Mouse (Mus musculus) liver, embryonic 14.5 days (tissue): Measurements from ENCODE around the gene Ophn1. TPM values are rescaled to one million over a fixed set of nuclear protein-coding genes. Genes with fewer than 3 reads are reported as not detected.

Source experiments
- ATAC-seq: fragments of 200-750 bp; cut with Nextera tagmentation; 2 replicates; pipeline ENCODE4 v1.8.0; 2017; ENCODE audit warnings: moderate number of reproducible peaks, mild to moderate bottlenecking, moderate library complexity; ENCODE audit not compliant: insufficient read depth
- DNase-seq, 3 experiments: peaks; one replicate each; pipeline ENCODE4 v3.0.0-alpha.2; 2012 to 2013; ENCODE audit warnings: low read depth in 3 of 3, low spot score in 3 of 3
- H3K27ac ChIP-seq: fragments of 300-500 bp; sonication (generic); 2 replicates; pipeline ENCODE4 v1.5.1; 2014; ENCODE audit warnings: moderate library complexity, mild to moderate bottlenecking, control low read depth, inconsistent platforms
- H3K27me3 ChIP-seq: fragments of 300-500 bp; sonication (generic); 2 replicates; pipeline ENCODE4 v1.6.1; 2014; ENCODE audit warnings: mild to moderate bottlenecking, low read length, moderate library complexity; ENCODE audit not compliant: control insufficient read depth, insufficient read depth
- H3K36me3 ChIP-seq: fragments of 300-500 bp; sonication (generic); replicated peaks from 2 replicates; pipeline ENCODE4 v1.6.1; 2014; ENCODE audit warnings: low read depth; ENCODE audit not compliant: control insufficient read depth, insufficient read depth
- H3K4me1 ChIP-seq, 2 experiments: fragments of 200-500 bp in 1 of 2; fragments of 300-500 bp in 1 of 2; sonication (generic) in 1 of 2; replicated peaks; 2 replicates each; pipeline ENCODE4 v1.6.1; 2012 to 2014; ENCODE audit warnings: antibody characterized with exemption in 1 of 2, inconsistent platforms in 1 of 2, low read length in 1 of 2; ENCODE audit not compliant: control insufficient read depth in 2 of 2, insufficient read depth in 2 of 2
- H3K4me2 ChIP-seq: fragments of 300-500 bp; sonication (generic); 2 replicates; pipeline ENCODE4 v1.6.1; 2014; ENCODE audit warnings: low read depth, mild to moderate bottlenecking, control low read depth, moderate library complexity
- H3K4me3 ChIP-seq, 2 experiments: fragments of 200-500 bp in 1 of 2; fragments of 300-500 bp in 1 of 2; sonication (generic) in 1 of 2; 2 replicates each; pipeline ENCODE4 v1.5.1; 2012 to 2014; ENCODE audit warnings: low read depth in 2 of 2, low read length in 2 of 2, mild to moderate bottlenecking in 2 of 2, control low read depth in 1 of 2, inconsistent platforms in 1 of 2, moderate library complexity in 1 of 2; ENCODE audit not compliant: insufficient read depth in 1 of 2
- H3K9ac ChIP-seq: fragments of 300-500 bp; sonication (generic); replicated peaks from 2 replicates; pipeline ENCODE4 v1.6.1; 2014; ENCODE audit warnings: mild to moderate bottlenecking, control low read depth, moderate library complexity
- H3K9me3 ChIP-seq: fragments of 300-500 bp; sonication (generic); 2 replicates; pipeline ENCODE4 v1.6.1; 2016; ENCODE audit warnings: low read length, mixed read lengths; ENCODE audit not compliant: control insufficient read depth
- CTCF ChIP-seq: IDR thresholded peaks from 2 replicates; pipeline ENCODE4 v1.5.1; 2016; ENCODE audit warnings: antibody characterized with exemption, low read depth, control low read depth
- EP300 ChIP-seq: IDR thresholded peaks from 2 replicates; pipeline ENCODE4 v1.6.1; 2016; ENCODE audit warnings: antibody characterized with exemption, low read depth
- WGBS: fragments of 180-500 bp; shearing (Covaris S2); extraction: QIAGEN DNeasy Blood & Tissue Kit; methylation state at CpG from one replicate; pipeline ENCODE4 v1.1.7; 2014; ENCODE audit not compliant: insufficient replicate concordance; 5-methylcytosine and 5-hydroxymethylcytosine counted together
- polyA plus RNA-seq, 2 experiments: library from polyadenylated mRNA; depleted of rRNA in 1 of 2; stranded (reverse) in 1 of 2; unstranded in 1 of 2; fragments of >200 nt; fragmentation: Nextera tagmentation in 1 of 2; extraction: Ambion mirVana in 1 of 2; gene quantifications; 2 replicates each; pipeline versions ENCODE4 v1.2.1 to v1.2.3; 2012 to 2014

Gene Ophn1
- polyA plus RNA-seq, 2 experiments, result 0.38 to 0.89 TPM

DNA sequence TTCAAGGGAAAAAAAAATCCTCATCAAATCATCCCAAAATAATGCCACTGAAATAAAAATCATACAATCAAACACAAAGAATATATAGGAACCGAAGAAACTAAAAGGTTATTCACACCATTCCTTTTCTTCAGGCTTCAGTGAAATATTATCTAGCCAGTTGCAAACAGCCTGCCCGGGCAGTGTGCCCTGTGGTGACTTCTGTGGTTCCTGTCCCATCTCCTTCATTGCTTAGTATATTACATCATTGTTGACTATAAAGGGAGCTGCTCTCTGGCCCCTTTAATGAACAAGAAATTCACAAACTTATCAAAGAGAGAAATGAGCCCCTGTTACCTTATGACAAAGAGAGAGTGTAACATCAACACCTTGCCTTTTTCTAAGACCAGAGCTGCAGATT lies 21.1 kb downstream of the Ophn1 start:
- DNase-seq (no peak), ATAC-seq (no peak)
- no peaks in the 10 kb centered on the region for H3K27me3 ChIP-seq
- H3K4me1 ChIP-seq, result no peaks in the 10 kb centered on the region; a peak in 1 of 4 replicates
- WGBS, result 44% methylated on average over 2 of the region's 2 CpGs
- H3K9ac ChIP-seq, result no peak overlapping the region
- H3K9me3 ChIP-seq, result no peaks in the 10 kb centered on the region
- no peak for TF ChIP-seq EP300
- no peak for TF ChIP-seq CTCF
- H3K4me3 ChIP-seq, result no peak overlapping the region
- no peak overlapping the region for H3K4me2 ChIP-seq
- no peak overlapping the region for H3K27ac ChIP-seq
- H3K36me3 ChIP-seq, result no peaks in the 10 kb centered on the region

GRCm38 (mm10) chrX:98869165-98869564 lies 21.7 kb downstream of the Ophn1 start:
- ATAC-seq, result no peak
- no peak overlapping the region for H3K4me2 ChIP-seq
- TF ChIP-seq CTCF (no peak), EP300 (no peak)
- H3K27me3 ChIP-seq, result no peaks in the 10 kb centered on the region
- H3K9me3 ChIP-seq, result no peaks in the 10 kb centered on the region
- no peaks in the 10 kb centered on the region for H3K36me3 ChIP-seq
- no peak for DNase-seq
- H3K4me3 ChIP-seq, result no peak overlapping the region
- H3K27ac ChIP-seq, result no peak overlapping the region
- no peak overlapping the region for H3K9ac ChIP-seq
- 38% methylated on average over 5 of the region's 5 CpGs for WGBS
- H3K4me1 ChIP-seq, result no peaks in the 10 kb centered on the region; a peak in 1 of 4 replicates

DNA sequence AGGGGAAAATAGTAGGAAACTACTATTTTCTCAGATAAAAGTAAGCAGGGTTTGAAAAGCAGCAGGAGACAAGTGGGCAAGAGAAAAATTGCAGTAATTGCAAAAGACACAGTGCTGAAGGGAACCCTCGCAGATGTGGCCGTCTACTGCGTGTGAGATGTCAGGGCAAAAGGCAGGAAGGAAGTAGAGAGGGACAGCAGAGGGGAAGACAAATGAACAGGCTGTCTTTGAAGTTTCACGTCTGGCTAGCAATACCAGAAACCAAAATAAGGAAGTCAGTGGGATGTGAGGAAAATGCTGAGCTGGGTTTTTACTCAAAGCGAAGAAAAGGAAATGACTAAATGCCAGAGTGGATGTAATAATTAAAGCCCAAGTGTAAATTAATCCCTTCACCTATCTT lies 30.7 kb downstream of the Ophn1 start:
- H3K4me3 ChIP-seq, result no peak overlapping the region
- TF ChIP-seq EP300, result no peak
- no peak for TF ChIP-seq CTCF
- no peaks in the 10 kb centered on the region for H3K4me1 ChIP-seq
- H3K9me3 ChIP-seq, result no peaks in the 10 kb centered on the region
- no peaks in the 10 kb centered on the region for H3K36me3 ChIP-seq
- H3K4me2 ChIP-seq, result no peak overlapping the region
- H3K27ac ChIP-seq, result no peak overlapping the region
- WGBS, result 21% methylated on average over 5 of the region's 5 CpGs
- no peaks in the 10 kb centered on the region for H3K27me3 ChIP-seq
- DNase-seq (no peak), ATAC-seq (no peak)
- H3K9ac ChIP-seq, result no peak overlapping the region

DNA sequence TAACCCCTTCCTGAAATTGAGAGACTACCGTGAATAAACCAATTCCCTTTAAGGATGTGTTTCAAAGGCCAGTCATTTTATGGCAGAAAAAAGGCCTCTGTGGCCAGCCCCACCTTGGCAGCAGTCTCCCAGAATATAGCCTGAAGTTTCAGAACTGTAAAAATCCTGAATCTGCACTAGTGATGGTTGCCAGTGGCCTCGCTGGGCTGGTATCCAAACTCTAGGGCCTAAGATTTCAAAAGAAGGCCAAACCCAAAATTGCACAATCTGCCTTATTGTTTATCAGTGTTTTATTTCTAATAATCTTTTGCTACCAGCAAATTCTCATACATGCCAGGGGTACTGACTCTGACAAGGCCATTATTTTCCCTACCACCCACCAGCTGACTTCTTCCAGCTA lies 34.8 kb downstream of the Ophn1 start:
- Histone ChIP-seq H3K4me3 (no peak overlapping the region), H3K9me3 (no peaks in the 10 kb centered on the region), H3K27me3 (no peaks in the 10 kb centered on the region), H3K27ac (no peak overlapping the region), H3K9ac (no peak overlapping the region), H3K4me1 (no peaks in the 10 kb centered on the region), H3K36me3 (no peaks in the 10 kb centered on the region), H3K4me2 (no peak overlapping the region)
- DNase-seq (no peak), ATAC-seq (no peak)
- 64% methylated on average over 2 of the region's 2 CpGs for WGBS
- TF ChIP-seq EP300 (no peak), CTCF (no peak)

DNA sequence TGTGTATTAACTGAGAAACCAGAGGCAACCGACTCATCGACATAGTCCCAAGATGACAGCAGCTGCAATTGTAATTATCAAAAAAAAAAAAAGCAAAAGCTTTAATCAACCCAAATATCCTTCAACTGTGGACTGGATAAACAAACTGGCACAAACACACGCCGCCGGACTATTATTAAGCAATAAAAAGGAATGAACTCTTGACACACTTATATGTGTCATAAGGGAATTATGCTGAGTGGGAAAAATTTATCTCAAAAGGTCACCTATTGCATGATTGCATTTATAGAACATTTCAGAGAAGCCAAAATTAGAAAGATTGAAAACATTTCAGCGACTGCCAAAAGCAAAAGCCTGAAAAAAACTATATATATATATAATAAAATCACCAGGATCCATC lies 40.0 kb downstream of the Ophn1 start:
- H3K4me1 ChIP-seq, result no peaks in the 10 kb centered on the region
- H3K9me3 ChIP-seq, result no peaks in the 10 kb centered on the region
- no peaks in the 10 kb centered on the region for H3K36me3 ChIP-seq
- no peak overlapping the region for H3K9ac ChIP-seq
- ATAC-seq, result no peak
- H3K27me3 ChIP-seq, result no peaks in the 10 kb centered on the region
- no peak for DNase-seq
- H3K27ac ChIP-seq, result no peak overlapping the region
- TF ChIP-seq CTCF, result no peak
- TF ChIP-seq EP300, result no peak
- 70% methylated on average over 6 of the region's 6 CpGs for WGBS
- H3K4me3 ChIP-seq, result no peak overlapping the region
- no peak overlapping the region for H3K4me2 ChIP-seq

DNA sequence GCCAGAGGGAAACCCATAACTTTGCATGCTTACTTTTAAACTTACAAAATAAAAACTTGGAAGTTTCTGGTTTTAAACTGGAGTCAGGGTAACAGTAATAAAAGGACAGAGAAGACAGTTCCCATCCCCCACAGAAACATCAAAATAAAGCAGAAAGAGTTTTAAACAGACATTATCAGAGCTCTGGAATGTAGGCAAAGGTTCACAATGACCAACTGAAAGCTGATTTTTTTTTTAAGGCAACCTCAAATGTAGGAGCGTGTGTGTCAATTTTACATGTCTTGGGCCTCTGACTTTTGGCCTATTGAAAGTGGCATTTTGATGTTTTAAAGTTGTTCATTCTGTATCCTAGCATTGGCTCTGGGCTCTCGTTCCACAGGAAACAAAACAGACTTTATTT lies 49.2 kb downstream of the Ophn1 start:
- no peak overlapping the region for H3K4me2 ChIP-seq
- H3K9me3 ChIP-seq, result no peaks in the 10 kb centered on the region
- no peaks in the 10 kb centered on the region for H3K27me3 ChIP-seq
- H3K36me3 ChIP-seq, result no peaks in the 10 kb centered on the region
- H3K9ac ChIP-seq, result no peak overlapping the region
- TF ChIP-seq EP300 (no peak), CTCF (no peak)
- H3K4me1 ChIP-seq, result no peaks in the 10 kb centered on the region
- ATAC-seq (no peak), DNase-seq (no peak)
- no peak overlapping the region for H3K27ac ChIP-seq
- WGBS, result 53% methylated on average over 2 of the region's 2 CpGs
- H3K4me3 ChIP-seq, result no peak overlapping the region
